Mouse (Mus musculus): ENCODE results near the gene Bckdk. TPM values are rescaled to one million over a fixed set of nuclear protein-coding genes. Genes with fewer than 3 reads are reported as not detected.

The Bckdk gene
- total and polyA plus RNA-seq, 3 experiments: 32.6 to 126 TPM; not detected in 1

- Histone ChIP-seq H3K27me3 (ENCODE audit: control insufficient read depth in 1 of 2, insufficient read depth in 2 of 2, low read length in 2 of 2) (no peaks in the 10 kb centered on the region), H3K9me3 (replicated peaks; ENCODE audit: insufficient read depth, low read length) (no peaks in the 10 kb centered on the region), H3K4me1 (ENCODE audit: control insufficient read depth in 1 of 2, insufficient read depth in 2 of 2, low read length in 2 of 2) (peaks cover 23 to 41% of the 10 kb centered on the region in 2 experiments), H3K9ac (ENCODE audit: control insufficient read depth, low read depth, low read length, poor library complexity, severe bottlenecking) (peak within 1 kb of the TSS; percentile 76), H3K79me2 (ENCODE audit: control insufficient read depth, insufficient read depth, low read length, poor library complexity) (no peaks in the 10 kb centered on the region), H3K4me3 (ENCODE audit: control insufficient read depth in 1 of 2, insufficient read depth in 1 of 2, low read depth in 2 of 2, low read length in 2 of 2) (peak within 1 kb of the TSS; percentile 62 to 75), H3K27ac (ENCODE audit: control insufficient read depth, low read depth, low read length) (peak within 1 kb of the TSS; percentile 30), H3K36me3 (ENCODE audit: control insufficient read depth in 1 of 2, insufficient read depth in 2 of 2, low read length in 2 of 2) (peaks cover 0 to 22% of the 10 kb centered on the region in 2 experiments; a peak in 2 of 4 replicates)
- DNase-seq (ENCODE audit: low read depth, low spot score): peak; percentile 96
- TF ChIP-seq MYC (IDR thresholded peaks at IDR 0.05; ENCODE audit: low read depth, low read length) (peak; percentile 64), MXI1 (IDR thresholded peaks at IDR 0.05; ENCODE audit: low read depth, low read length) (peak; percentile 95), CHD1 (IDR thresholded peaks at IDR 0.05; ENCODE audit: low read depth, low read length) (no peak), MEF2A (IDR thresholded peaks at IDR 0.05; ENCODE audit: extremely low read depth, insufficient replicate concordance, low read depth, low read length, poor library complexity, severe bottlenecking) (no peak), MAZ (IDR thresholded peaks at IDR 0.05; ENCODE audit: low read depth, low read length) (peak; percentile 55; the same call in 1 of the 2 replicates), ELF1 (IDR thresholded peaks at IDR 0.05; ENCODE audit: low read depth, low read length) (peak; percentile 87), USF2 (IDR thresholded peaks at IDR 0.05; ENCODE audit: borderline replicate concordance in 1 of 2, insufficient read depth in 1 of 2, low read depth in 1 of 2, low read length in 2 of 2) (no peak), ZNF384 (IDR thresholded peaks at IDR 0.05; ENCODE audit: low read depth, low read length) (no peak), CTCF (IDR thresholded peaks at IDR 0.05 in 2 of 3, conservative IDR thresholded peaks at IDR 0.05 in 1 of 3; ENCODE audit: control insufficient read depth in 1 of 3, insufficient read depth in 1 of 3, low read depth in 2 of 3, low read length in 3 of 3, poor library complexity in 1 of 3, severe bottlenecking in 1 of 3) (peak in 1 of 3 experiments; percentile 26; a peak in 2 of 6 replicates), SIN3A (IDR thresholded peaks at IDR 0.05; ENCODE audit: low read length) (peak; percentile 99), ZC3H11A (IDR thresholded peaks at IDR 0.05; ENCODE audit: low read depth, low read length) (no peak), E2F4 (IDR thresholded peaks at IDR 0.05; ENCODE audit: borderline replicate concordance, low read depth, low read length) (no peak), KAT2A (conservative IDR thresholded peaks at IDR 0.05; ENCODE audit: low read depth, low read length) (peak; percentile 95), MAX (IDR thresholded peaks at IDR 0.05; ENCODE audit: low read length) (peak; percentile 91), CHD2 (IDR thresholded peaks at IDR 0.05; ENCODE audit: low read length) (no peak; the same call in 1 of the 2 replicates), ZMIZ1 (IDR thresholded peaks at IDR 0.05; ENCODE audit: low read depth, low read length) (no peak), SMC3 (IDR thresholded peaks at IDR 0.05; ENCODE audit: low read depth, low read length) (peak; percentile 32; the same call in 1 of the 2 replicates), NELFE (IDR thresholded peaks at IDR 0.05; ENCODE audit: low read depth, low read length) (peak; percentile 52; the same call in 1 of the 2 replicates), TBP (IDR thresholded peaks at IDR 0.05; ENCODE audit: low read depth, low read length) (peak; percentile 23; the same call in 1 of the 2 replicates), GATA1 (IDR thresholded peaks at IDR 0.05; ENCODE audit: low read depth, low read length) (peak; percentile 94), MYB (IDR thresholded peaks at IDR 0.05; ENCODE audit: low read depth, low read length) (no peak), ETS1 (IDR thresholded peaks at IDR 0.05; ENCODE audit: low read depth, low read length) (0 out of 2 replicates have a peak, but pooled peaks have one; percentile 34), MAFK (IDR thresholded peaks at IDR 0.05; ENCODE audit: borderline replicate concordance, low read depth, low read length) (no peak), BHLHE40 (IDR thresholded peaks at IDR 0.05; ENCODE audit: borderline replicate concordance, low read depth, low read length) (peak; percentile 85), UBTF (IDR thresholded peaks at IDR 0.05; ENCODE audit: borderline replicate concordance, insufficient read depth, low read depth, low read length) (no peak), TAL1 (IDR thresholded peaks at IDR 0.05; ENCODE audit: low read length) (no peak), POLR2A (IDR thresholded peaks at IDR 0.05; ENCODE audit: control insufficient read depth in 1 of 2, insufficient read depth in 1 of 2, low read depth in 1 of 2, low read length in 2 of 2, poor library complexity in 1 of 2) (peak; percentile 59 to 72; a peak in 3 of 4 replicates), RAD21 (IDR thresholded peaks at IDR 0.05; ENCODE audit: low read depth, low read length) (no peak; the same call in none of the 2 replicates), USF1 (IDR thresholded peaks at IDR 0.05; ENCODE audit: low read depth, low read length) (0 out of 2 replicates have a peak, but pooled peaks have one; percentile 33), HCFC1 (IDR thresholded peaks at IDR 0.05; ENCODE audit: low read depth, low read length) (peak; percentile 98), POLR2AphosphoS2 (IDR thresholded peaks at IDR 0.05; ENCODE audit: low read length) (peak; percentile 78), TCF12 (IDR thresholded peaks at IDR 0.05; ENCODE audit: low read depth, low read length) (peak; percentile 54), NRF1 (IDR thresholded peaks at IDR 0.05; ENCODE audit: insufficient read depth, low read depth, low read length, poor library complexity, severe bottlenecking) (peak; percentile 32; the same call in 1 of the 2 replicates), JUND (IDR thresholded peaks at IDR 0.05; ENCODE audit: low read depth, low read length) (no peak), RCOR1 (IDR thresholded peaks at IDR 0.05; ENCODE audit: low read depth, low read length) (no peak), POLR2AphosphoS5 (IDR thresholded peaks at IDR 0.05; ENCODE audit: borderline replicate concordance, low read depth, low read length) (no peak), GABPA (IDR thresholded peaks at IDR 0.05; ENCODE audit: low read depth, low read length) (no peak)
These were observed 8.4 kb upstream of the Bckdk start, which contains the start of the genes Gm21974 and Vkorc1 for GRCm38 (mm10) chr7:127895442-127895841. TSS of gene Gm21974 (minus strand) at chr7:127895454. TSS of gene Vkorc1 (minus strand) at chr7:127895617.
